Mouse (Mus musculus) heart, embryonic 10.5 days (tissue): ENCODE measurements around the gene Ulk3. TPM values are rescaled to one million over a fixed set of nuclear protein-coding genes. Genes with fewer than 3 reads are reported as not detected.
A peak's percentile ranks its signal among the peaks of the same experiment; 100 is the strongest.

Experiments
- DNase-seq: peaks from one replicate; pipeline ENCODE4 v3.0.0-alpha.2; 2017; ENCODE audit warnings: low spot score
- H3K27ac ChIP-seq: fragments of 300-500 bp; sonication (generic); 2 replicates; pipeline ENCODE4 v1.5.1; 2016; ENCODE audit warnings: mild to moderate bottlenecking
- H3K27me3 ChIP-seq: fragments of 300-500 bp; sonication (generic); 2 replicates; pipeline ENCODE4 v1.6.1; 2016; ENCODE audit warnings: mild to moderate bottlenecking; ENCODE audit not compliant: poor library complexity, insufficient read depth, severe bottlenecking
- H3K36me3 ChIP-seq: fragments of 300-500 bp; sonication (generic); 2 replicates; pipeline ENCODE4 v1.6.1; 2016; ENCODE audit warnings: mild to moderate bottlenecking, moderate library complexity
- H3K4me1 ChIP-seq: fragments of 300-500 bp; sonication (generic); 2 replicates; pipeline ENCODE4 v1.6.1; 2016; ENCODE audit warnings: mild to moderate bottlenecking
- H3K4me3 ChIP-seq: fragments of 300-500 bp; sonication (generic); 2 replicates; pipeline ENCODE4 v1.5.1; 2016; ENCODE audit warnings: mild to moderate bottlenecking, moderate library complexity
- H3K9me3 ChIP-seq: fragments of 300-500 bp; sonication (generic); 2 replicates; pipeline ENCODE4 v1.6.1; 2016; ENCODE audit warnings: mild to moderate bottlenecking, moderate library complexity
- WGBS: fragments of 180-500 bp; shearing (Covaris S2); methylation state at CpG from one replicate; pipeline ENCODE4 v1.1.7; 2016; 5-methylcytosine and 5-hydroxymethylcytosine counted together
- polyA plus RNA-seq: library from polyadenylated mRNA; unstranded; fragments of >200 nt; fragmentation: Nextera tagmentation; extraction: Ambion mirVana; gene quantifications from 2 replicates; pipeline ENCODE4 v1.2.1, GENCODE M21; 2016

Ulk3 gene
- polyA plus RNA-seq, 1 experiment from 2014 or later: 17.4 TPM

DNA sequence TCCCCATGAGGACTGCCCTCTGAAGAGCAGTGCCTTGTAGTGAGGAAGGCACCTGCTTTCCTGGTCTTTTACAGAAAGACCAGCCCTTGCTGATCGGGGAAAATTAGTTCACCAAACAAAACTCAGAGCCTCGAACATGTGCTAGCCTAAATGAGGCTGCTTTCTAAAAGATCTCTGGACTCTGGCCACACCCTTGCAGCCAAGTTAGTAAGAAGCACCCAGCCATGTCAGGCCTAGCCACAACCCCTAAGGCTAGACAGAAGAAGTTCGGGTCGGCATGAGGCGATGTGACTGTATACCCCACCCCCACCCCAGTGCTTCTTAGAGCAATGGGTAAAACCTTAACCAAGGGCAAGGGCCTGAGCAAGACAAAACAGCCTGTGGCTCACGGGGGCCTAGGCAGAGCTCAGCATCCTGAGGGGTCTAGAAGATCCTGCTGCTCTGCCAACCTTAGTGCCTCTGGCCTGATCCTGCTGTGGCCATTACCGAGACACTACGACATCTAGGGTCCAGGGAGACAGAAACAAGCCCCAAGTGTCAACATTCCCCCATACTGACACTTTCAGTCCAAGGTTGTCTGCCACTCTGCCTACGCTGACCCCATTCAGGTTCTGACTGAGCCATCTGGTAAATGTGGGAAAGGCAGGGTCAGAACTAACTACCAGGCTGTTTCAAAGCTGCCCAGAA lies 54.1 kb downstream of the Ulk3 start:
- WGBS: 82% methylated on average over 9 of the region's 9 CpGs
- peak overlapping the region; percentile 98; the same call in 1 of the 2 replicates for H3K27ac ChIP-seq
- peaks cover 10% of the 10 kb centered on the region; the same call in 1 of the 2 replicates for H3K36me3 ChIP-seq
- peak overlapping the region; percentile 99 for H3K4me3 ChIP-seq
- H3K4me1 ChIP-seq: peaks cover 72% of the 10 kb centered on the region
- H3K9me3 ChIP-seq: no peaks in the 10 kb centered on the region
- no peak for DNase-seq
- no peaks in the 10 kb centered on the region for H3K27me3 ChIP-seq

- no peak for DNase-seq
- no peaks in the 10 kb centered on the region for H3K27me3 ChIP-seq
- H3K36me3 ChIP-seq: peaks cover 10% of the 10 kb centered on the region; the same call in 1 of the 2 replicates
- peak overlapping the region; percentile 99 for H3K4me3 ChIP-seq
- H3K27ac ChIP-seq: 0 out of 2 replicates have a peak overlapping the region, but pooled peaks have one; percentile 98
- H3K9me3 ChIP-seq: no peaks in the 10 kb centered on the region
- WGBS: 60% methylated on average over 7 of the region's 7 CpGs
- peaks cover 67% of the 10 kb centered on the region for H3K4me1 ChIP-seq
Observed at GRCm38 (mm10) chr9:57643856-57644180, 54.6 kb downstream of the Ulk3 start.

- DNase-seq: no peak
- peak overlapping the region; percentile 98 for H3K27ac ChIP-seq
- H3K27me3 ChIP-seq: no peaks in the 10 kb centered on the region
- no peaks in the 10 kb centered on the region for H3K9me3 ChIP-seq
- peaks cover 60% of the 10 kb centered on the region for H3K4me1 ChIP-seq
- peaks cover 10% of the 10 kb centered on the region; the same call in 1 of the 2 replicates for H3K36me3 ChIP-seq
- under 1% methylated on average over 18 of the region's 18 CpGs for WGBS
- H3K4me3 ChIP-seq: peak overlapping the region; percentile 99
Observed at GRCm38 (mm10) chr9:57644442-57644943, 55.2 kb downstream of the Ulk3 start.

DNA sequence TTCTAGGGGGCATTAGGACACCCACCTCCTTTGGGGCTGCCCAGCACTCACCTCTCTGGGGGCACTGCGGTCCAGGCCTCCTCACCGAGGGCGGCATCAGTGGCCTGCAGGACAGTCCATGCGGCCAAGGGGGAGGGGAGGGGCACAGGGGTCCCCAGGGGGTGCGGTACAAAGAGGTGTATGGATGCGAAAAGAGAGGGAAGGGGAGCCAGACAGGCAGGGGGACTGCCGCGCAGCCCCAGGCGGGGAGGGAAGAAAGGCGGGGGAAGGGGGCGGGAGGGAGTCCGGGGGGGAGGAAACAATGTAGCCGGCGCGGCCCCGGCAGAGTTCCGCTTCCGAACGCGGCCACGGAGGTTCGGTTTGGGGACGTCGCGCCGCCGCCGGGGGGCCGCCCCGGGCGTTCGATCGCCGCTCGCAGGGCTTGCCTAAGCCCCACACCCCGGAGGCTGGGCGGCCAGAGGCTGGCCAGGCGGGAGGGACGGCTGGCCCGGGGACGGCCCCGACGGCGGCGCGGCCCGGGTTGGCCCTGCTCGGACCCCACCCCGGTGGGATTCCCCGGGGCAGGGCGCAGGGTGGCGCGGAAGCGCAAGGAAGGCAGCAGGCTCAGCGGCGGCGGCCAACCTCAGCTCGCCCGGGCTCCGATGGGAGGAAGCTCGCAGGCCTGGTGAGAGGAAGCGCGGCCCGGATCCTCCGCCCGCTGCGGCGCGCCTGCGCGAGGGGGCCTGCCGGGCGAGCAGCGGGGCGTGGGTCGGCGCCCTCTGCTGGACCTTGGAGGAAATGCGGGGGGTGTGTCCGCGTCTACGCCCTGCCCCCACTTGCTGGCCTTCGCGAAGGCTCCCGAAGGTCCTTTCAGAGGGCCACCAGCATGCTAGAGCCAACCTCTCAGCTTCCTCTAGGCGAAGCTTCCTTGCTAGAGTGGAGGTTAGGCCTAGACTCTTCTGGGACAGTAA lies 56.0 kb downstream of the Ulk3 start:
- peak overlapping the region; percentile 99 for H3K4me3 ChIP-seq
- peaks cover 53% of the 10 kb centered on the region for H3K4me1 ChIP-seq
- H3K36me3 ChIP-seq: peaks cover 10% of the 10 kb centered on the region; the same call in 1 of the 2 replicates
- H3K9me3 ChIP-seq: no peaks in the 10 kb centered on the region
- DNase-seq: peak; percentile 94
- under 1% methylated on average over 83 of the region's 85 CpGs for WGBS
- H3K27ac ChIP-seq: peak overlapping the region; percentile 98
- H3K27me3 ChIP-seq: no peaks in the 10 kb centered on the region

Other genes starting within 250 kb of the Ulk3 start
- gene Ppcdc, start 149.3 kb upstream of the Ulk3 start, polyA plus RNA-seq: 21.3 and 21.5 TPM in 2 replicates
- gene Scamp5, start 121.4 kb upstream of the Ulk3 start, polyA plus RNA-seq: 11.3 and 11.4 TPM in 2 replicates
- gene Rpp25, start 85.4 kb upstream of the Ulk3 start, polyA plus RNA-seq: 15.0 and 16.5 TPM in 2 replicates
- gene Cox5a, start 68.2 kb upstream of the Ulk3 start, polyA plus RNA-seq: 911 and 1,292 TPM in 2 replicates
- gene Fam219b, start 51.9 kb upstream of the Ulk3 start, polyA plus RNA-seq: 14.2 and 14.9 TPM in 2 replicates
- 80.6 and 102 TPM in 2 replicates for gene Mpi, start 36.7 kb upstream of the Ulk3 start, polyA plus RNA-seq
- gene Scamp2, start 28.5 kb upstream of the Ulk3 start, polyA plus RNA-seq: 53.5 and 53.9 TPM in 2 replicates
- 0.15 TPM in 1 of 2 replicates, not detected in the other for gene Cplx3, start 16.8 kb downstream of the Ulk3 start, polyA plus RNA-seq
- not detected in 2 replicates for gene Lman1l, start 31.3 kb downstream of the Ulk3 start, polyA plus RNA-seq
- 17.2 and 26.0 TPM in 2 replicates for gene Csk, start 64.2 kb downstream of the Ulk3 start, polyA plus RNA-seq
- gene Cyp1a2, start 94.3 kb downstream of the Ulk3 start, polyA plus RNA-seq: not detected in 2 replicates
- gene Cyp1a1, start 98.5 kb downstream of the Ulk3 start, polyA plus RNA-seq: 0.05 TPM in 1 of 2 replicates, not detected in the other
- 24.7 and 28.5 TPM in 2 replicates for gene Edc3, start 119.1 kb downstream of the Ulk3 start, polyA plus RNA-seq
- gene Clk3, start 176.4 kb downstream of the Ulk3 start, polyA plus RNA-seq: 70.6 and 79.7 TPM in 2 replicates
- 59.7 and 60.2 TPM in 2 replicates for gene Arid3b, start 247.3 kb downstream of the Ulk3 start, polyA plus RNA-seq